Mouse (Mus musculus) retina, adult 2 months (tissue): ENCODE data around the gene Stum.

Source experiments
- DNase-seq: peaks from one replicate; pipeline ENCODE4 v3.0.0-alpha.2; 2012; ENCODE audit warnings: low read depth, low spot score

The Stum gene

GRCm38 (mm10) chr1:180429819-180430218, 53.5 kb downstream of the Stum start:
- DNase-seq, result no peak

- no peak for DNase-seq
Observed at GRCm38 (mm10) chr1:180428871-180429270, 54.4 kb downstream of the Stum start.

DNA sequence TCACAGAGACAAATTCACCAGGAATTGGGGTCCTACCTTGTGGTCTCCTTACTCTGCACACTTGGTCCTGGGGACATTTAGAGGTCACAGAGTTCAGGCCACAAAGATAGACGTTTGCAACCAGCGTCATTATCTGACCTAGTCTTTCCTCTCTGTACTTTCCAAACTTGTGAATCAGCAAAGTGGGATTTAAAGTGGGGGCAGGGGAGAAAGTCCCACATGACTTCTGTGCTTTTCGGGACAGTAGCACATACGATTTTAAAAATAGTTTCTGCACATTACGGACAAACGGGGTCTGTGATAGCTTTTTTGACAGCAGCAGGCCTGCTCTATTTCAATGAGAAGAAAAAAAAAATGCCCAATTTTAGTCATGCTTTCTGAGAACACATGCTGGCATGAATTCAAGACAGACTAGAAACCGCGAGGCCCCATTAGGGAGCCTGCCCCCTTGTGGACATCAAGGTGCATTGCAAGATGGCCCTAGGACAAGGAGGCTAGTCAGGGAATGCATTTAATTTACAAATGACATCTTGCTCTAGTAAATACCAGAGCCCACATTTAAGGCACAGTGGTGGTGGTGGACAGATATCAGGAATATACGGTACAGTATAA, 55.1 kb downstream of the Stum start:
- DNase-seq, result peak; percentile 54

- DNase-seq, result no peak
Observed at GRCm38 (mm10) chr1:180427685-180428084, 55.6 kb downstream of the Stum start.

DNA sequence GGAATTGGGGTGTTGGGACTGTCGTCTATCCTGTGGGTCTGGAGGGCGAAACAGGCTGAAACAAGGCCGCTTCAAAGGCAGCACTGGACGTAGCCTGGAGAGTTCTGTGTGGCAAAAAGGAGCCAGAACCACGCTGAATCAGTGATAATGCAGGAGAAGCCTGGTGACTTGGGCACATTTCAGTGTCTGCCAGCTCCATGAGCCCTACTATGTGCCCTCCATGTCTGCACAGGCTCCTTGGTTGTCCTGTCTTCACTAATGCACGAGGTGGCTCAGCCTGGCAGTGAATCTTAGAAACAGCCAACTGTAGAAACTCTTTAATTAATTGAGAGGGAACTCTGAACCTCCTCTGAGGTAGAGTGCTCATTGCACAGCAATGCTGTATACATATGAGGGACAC, 56.9 kb downstream of the Stum start:
- no peak for DNase-seq

DNA sequence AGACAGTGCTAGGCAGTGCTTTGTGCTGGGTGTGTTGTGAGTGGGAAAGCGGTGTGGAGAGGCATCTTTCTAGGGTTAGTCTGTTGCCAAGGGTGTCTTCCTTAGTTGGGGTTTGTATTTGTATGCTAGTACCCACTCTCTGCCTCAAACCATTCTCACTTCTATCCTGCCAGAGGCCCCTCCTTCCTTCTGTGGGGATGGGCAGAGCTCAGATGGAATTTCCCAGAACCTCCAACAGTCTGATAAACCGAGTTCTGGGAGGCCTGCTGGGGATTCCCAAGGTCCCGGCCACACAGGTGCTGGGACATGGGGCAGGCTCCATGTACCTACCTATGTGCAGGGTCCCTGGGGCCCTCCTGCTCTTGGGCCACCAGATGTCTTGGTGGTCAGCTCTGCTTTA, 59.4 kb downstream of the Stum start:
- DNase-seq, result no peak

DNA sequence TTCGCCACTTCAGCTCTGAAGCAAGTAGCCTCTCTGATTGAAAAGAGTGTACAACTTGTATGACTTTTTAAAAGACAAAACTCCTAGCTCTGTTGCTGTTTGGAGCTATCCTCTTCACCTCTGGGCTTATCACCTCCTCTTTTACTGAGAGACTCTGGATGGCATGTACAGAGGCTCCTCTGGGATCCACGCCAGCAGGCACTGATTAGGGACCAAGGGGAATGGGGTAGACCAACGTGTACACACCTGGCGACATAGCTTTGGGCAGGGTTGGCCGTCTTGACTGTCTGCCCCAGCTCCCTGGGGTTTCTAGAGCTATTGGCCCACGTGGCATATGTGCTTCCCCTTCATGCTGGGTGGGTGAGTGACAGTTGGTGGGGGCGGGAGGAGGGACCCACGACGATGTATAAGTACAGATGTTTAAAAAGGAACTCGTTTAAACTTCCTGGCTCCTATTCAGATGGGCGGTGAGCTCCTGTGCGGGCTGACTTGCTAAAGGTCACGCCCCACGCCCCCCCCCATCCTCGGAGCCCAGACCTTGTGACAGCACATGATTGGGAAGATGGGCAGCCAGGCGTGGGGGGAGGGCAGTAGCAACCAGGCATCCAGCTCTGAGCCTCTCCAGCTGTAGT, 60.2 kb downstream of the Stum start:
- no peak for DNase-seq

DNA sequence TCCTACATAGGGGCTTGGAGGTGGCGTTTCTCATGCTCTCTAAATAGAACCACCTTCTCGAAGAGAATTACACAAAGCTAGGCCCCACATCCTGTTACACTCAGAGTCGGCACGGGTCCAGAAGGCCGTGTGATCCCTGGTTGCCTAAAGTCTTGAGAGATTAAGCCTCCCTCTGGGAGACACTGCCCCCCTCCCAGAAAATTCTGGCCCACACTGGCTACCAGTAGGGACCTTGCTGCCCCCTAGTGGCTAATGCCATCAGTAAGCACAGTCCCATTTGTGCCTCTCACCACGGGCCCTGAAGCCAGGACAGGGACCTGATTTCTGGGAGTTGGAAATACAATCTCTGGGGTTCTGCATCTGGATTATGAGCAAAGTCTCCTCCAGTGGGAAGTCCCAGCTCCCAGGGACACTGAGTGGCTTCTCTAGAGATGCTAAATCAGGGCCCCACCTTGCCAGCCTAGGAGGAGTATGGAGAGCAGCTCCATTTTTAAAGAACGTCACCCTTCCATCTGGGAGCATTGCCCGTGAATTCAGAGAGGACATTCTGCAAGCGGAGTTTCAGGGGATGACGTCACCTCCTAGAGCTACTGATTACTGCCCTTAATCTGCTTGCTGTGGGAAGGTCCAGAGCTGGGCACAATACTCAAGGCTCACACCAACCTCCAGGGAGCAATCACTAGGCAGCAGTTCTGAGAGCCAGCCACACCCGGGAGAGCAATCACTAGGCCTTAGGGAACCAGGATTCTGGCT, 61.1 kb downstream of the Stum start:
- DNase-seq, result peak; percentile 47

DNA sequence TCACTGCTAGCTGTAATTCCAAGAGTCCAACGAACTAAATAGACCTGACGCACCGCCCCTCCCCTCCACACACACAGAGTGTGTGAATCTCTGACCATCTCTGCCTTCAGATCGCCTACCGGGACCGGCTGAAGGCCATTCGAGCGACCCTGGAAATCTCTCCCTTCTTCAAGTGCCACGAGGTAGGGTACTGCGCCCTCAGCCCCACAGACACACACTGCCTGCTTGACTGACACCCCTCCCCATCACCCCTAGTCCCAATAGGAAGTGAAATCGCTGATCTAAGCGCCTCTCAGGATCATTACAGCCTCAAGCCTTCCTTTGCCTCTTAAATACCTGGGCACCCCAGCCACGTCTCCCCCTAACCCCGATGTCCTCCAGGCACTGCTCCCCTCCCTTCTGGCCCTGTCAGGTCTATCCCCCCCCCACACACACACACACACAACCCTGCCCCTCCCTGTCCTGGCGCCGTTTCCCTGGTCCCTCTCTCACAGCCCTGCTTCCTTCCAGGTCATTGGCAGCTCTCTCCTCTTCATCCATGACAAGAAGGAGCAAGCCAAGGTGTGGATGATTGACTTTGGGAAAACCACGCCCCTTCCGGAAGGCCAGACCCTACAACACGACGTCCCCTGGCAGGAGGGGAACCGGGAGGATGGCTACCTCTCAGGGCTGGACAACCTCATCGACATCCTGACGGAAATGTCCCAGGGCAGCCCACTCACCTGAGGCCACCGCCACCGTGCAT, 62.0 kb downstream of the Stum start:
- DNase-seq, result no peak

DNA sequence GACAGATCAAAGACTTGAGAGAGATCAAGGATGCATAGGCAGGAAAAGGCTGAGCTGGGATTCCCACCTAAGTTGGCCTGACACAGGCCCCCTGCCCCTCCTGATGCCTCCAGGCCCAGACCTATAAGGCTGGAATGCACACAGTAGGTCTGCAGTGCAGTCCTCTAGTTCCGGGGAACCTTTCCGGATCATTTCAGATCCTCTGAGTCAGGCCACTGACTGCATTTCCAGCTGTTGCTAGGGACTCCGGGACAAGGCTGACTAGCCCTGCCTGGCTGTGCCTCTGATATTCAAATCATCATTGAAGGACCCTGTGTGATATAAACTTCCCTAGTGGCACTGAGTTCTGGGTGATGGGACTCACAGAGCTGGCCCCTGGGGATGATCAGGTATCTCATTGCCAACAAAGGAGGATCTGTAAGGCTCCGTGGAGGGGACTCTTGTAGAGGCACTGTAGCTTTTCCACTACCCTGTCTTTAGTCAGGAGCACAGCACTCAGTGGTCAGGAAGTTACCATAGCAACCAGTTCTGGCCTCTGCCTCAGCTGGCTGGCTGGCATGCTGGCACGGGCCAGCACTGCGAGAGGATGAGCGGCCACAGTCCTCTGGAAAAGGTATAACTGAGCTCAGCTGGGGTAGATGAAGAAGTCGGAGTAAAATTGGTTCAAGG, 62.7 kb downstream of the Stum start:
- DNase-seq, result no peak

DNA sequence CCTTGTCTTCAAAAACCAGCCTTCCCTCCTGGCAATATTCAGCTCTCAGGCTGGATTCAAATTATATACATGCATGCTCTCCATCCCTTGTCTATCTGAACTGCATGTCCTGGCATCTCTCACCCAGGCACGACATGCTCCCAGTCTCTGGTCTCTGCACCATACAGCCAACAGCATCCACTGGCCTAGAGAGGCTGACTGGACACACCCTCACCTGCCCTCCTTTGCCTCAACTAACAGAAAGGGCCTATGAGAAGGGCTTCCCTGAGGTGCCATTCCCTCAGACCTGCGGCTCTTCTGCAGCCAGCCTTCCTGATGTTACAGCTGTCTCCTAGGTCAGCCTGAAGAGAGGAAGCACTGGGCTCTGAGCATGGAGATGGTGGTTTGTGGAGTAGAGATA, 64.2 kb downstream of the Stum start:
- no peak for DNase-seq

GRCm38 (mm10) chr1:180417118-180417517, 66.2 kb downstream of the Stum start:
- no peak for DNase-seq

DNA sequence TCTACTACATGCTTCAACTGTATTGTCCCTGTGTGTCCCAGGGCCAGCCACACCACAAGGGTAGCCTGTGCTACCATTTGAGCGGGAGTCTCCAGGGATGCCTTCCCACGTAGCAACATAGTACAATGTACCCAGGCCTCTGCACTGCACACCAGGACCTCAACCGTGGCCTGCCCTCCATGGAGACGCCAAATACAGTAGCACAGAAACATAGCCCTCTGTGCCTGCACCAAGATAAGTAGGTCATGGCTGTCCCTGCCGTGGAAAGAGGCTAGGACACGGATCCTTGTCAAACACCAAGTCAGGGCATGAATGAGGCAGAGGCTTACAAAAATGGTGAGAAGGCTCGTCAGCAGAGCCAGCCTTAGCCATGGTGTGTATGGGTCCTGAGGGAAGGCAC, 67.5 kb downstream of the Stum start:
- no peak for DNase-seq

- DNase-seq, result no peak
Observed at GRCm38 (mm10) chr1:180415064-180415463, 68.2 kb downstream of the Stum start.

DNA sequence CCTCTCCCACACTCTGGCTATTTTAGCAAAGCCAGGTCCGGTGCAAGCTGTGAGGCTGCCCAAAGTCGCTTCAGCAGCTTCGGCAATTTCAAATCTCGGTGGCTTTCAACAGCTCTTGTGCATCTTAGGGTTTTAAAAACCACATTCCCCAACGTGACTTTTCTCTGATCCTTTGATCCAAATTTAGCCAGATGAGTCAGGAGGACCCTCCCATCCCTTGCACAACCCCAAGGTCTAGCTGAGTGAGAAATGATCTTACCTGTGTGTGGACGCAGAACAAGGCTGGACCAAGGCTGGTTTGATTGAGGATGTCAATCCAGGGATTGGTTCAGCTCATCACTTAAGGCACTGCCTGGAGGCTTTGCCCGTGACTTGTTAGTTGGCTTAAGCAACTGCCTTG, 73.0 kb downstream of the Stum start:
- no peak for DNase-seq

GRCm38 (mm10) chr1:180409771-180410170, 73.5 kb downstream of the Stum start:
- DNase-seq, result no peak

- DNase-seq, result no peak
Observed at GRCm38 (mm10) chr1:180408832-180409231, 74.5 kb downstream of the Stum start.

- DNase-seq, result no peak
Observed at GRCm38 (mm10) chr1:180407727-180408719, 75.3 kb downstream of the Stum start.

DNA sequence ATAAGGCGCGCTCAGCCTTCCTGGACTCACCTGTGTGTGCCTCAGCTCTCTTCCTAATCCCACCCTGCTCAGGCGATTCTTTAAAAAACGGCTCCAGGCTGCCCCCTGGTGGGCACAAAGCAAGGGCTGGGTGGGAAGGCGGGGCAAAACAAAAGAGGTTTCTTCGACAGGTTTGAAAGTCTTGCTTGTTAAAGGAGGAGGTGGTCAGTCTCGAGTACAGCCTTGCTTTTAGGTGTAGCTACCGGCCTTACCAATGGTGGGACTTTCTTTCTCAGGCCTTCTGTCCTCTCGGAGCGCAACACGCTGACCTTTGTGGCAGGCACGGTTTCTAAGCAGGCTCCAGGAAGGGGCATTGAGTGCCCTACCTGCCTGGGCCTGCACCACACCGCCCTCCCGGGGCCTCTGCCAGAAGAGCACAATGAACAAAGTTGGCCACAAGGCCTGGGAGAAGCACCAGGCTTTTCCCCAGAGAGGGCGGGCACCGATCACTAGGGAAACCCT, 76.1 kb downstream of the Stum start:
- peak; percentile 69 for DNase-seq

- no peak for DNase-seq
Observed at GRCm38 (mm10) chr1:180406336-180407035, 76.8 kb downstream of the Stum start.
